Mouse (Mus musculus) adrenal gland (tissue): ENCODE measurements around the gene Ctrb1.

Experiments
- intact Hi-C: fragments of 180-260 bp; cut with DNase I; formaldehyde crosslinking; loops from one replicate; pipeline ENCODE4 v1.15.1; 2025
- long read RNA-seq, 2 experiments: library from polyadenylated mRNA; unstranded; transcript quantifications; one replicate each; pipeline ENCODE4 v2.0.0; 2020; ENCODE audit warnings: borderline replicate concordance in 1 of 2; ENCODE audit not compliant: insufficient replicate concordance in 1 of 2

Ctrb1 gene
- long read RNA-seq, experiment 1 = 0 reads
- long read RNA-seq, experiment 2 = 0 reads

DNA sequence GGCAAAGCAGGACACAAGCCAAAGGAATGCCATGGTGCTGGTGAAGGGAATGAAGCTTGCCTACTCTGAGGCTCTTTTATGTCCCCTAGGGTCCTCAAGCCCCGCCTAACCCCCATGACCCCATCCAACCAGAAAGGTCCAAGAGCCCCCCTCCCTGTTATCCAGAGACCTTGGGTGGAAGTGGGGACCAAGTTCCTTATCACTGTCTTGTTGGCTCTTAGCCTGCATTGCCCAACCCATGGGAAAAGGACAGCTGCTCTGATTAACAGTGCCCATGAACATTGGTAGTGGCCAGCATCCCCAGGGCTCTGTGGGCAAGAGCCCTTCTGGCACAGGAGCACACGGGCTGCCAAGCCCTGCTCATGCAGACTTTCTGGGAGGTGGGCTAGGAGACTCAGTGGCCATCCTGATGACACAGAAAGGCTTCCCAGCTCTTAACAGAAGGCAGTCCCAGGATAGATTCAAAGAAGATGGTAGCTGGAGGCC, at the start of gene Ctrb1:
Ctrb1 (minus strand) TSS at position 51 of the 486 bp plus-strand sequence.
- intact Hi-C loops = no loop called here

DNA sequence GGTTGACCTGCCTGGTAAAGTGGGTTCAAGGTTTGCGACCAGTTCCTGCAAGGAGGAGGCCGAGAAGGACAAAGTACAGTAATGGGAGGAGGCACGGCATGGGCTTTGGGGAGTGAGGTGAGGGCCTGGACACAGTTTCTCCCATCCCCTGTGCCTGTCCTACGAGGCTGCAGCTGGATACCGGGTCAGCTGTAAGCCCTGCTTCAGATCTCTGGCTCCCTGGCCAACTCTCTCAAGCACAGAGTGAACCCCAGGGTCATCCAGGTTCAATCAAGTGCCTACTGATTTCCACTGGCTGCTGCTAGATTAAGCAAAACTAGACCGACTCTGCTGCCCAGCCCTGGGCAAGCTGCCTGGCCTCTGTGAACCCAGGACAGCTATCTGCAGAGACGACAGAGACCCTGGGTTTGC, 49.5 kb upstream of the Ctrb1 start:
- intact Hi-C loops = loop anchor here (5.0 kb wide), 1 partner anchor 47 kb away; no protein-coding TSS in a partner anchor

DNA sequence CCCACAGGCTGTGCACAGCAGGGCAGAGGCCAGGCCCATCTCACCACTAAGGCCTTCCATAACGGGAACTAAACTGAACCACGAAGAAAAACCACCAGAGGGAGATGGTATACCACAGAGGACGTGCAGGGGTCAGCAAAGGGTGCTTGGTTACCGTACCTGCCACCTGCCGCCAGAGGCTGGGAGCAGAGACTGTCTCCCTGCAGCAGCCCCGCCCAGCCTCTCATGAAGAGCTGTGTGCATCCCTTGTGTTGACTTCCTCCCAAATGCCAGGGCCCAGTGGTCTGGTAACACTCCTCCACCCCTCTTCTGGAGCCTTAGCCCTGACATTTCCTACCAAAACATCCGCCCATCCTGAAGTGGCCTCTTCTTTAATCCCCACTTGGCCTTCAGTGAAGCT, 48.8 kb upstream of the Ctrb1 start:
- intact Hi-C loops = loop anchor here (5.0 kb wide), 1 partner anchor 48 kb away; no protein-coding TSS in a partner anchor

DNA sequence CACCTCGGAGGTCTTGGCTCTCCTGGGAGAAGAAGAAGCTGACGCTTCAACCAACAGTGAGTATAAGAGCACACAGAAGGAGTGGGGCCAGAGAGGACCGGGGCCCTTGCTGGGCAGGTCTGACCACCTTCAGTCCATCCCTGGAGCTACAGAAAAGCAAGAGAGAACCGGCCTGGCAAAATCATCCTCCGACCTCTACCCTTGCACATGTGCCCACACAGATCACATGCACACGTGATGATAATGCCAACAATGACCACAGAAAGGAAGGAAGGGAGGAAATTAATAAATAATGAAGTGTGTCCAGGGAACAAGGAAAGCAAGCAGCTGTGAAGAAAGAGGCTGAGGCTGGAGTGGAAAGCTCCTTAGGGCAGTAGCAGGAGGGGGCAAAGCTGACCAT, 48.1 kb upstream of the Ctrb1 start:
- intact Hi-C loops = no loop called here

DNA sequence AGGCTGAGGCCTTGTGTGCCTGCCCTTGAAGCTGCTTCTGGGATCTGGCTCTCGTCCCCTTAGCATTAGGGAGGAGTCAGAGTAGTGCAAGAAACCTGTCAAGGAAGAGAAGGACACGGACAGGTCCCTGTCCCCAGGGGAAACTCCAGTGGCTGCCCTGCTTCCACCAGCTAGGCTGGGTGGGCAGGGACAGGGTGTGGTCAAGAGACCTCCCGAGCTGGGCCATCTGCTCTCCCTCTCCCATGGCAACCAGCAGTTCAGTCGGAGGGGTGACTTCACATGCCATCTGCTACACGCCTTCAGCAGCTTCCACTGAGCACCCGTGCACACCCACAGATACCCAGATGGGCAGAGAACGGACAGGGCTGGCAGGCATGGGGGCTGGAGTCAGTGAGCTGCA, 45.5 kb upstream of the Ctrb1 start:
- intact Hi-C loops = no loop called here

DNA sequence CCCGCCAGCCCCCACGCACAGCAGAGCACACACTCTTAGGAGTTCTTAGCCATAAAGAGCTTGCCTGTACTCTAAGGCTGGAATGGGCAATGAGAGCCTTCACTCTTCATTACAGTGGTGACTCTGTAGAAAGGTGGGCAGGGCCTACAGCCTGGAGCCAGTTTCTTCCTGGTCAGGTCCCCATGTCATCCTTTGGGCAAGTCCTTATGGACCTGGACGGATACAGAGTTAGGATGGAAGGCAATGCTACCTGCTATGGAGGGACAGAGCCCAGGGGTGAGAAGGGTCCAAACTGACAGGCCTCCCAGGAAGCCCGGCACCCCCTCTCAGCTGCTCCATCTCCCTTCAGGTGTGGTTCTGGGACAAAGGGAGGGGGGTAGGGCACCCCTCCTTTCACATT, 45.0 kb upstream of the Ctrb1 start:
- intact Hi-C loops = no loop called here

DNA sequence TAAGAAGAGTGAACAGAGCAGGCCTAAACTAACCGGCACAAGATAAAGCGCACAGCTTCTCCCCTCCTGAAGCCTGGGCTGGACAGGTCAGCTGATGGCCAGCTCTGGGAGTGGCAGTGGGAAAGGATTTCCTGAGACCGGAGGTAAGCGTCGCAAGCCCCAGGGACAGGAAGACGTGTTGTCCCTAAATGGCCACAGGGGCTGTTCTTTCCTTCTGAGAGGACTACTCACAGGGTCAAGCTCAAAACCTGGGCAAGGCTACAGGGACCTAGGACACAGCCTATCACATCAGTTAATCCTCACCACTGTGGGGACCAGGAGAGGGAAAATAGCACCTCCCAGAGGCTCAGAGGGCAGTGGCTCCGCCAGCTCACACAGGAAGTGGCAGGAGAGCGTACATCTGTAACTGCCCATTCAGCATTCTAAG, 44.5 kb upstream of the Ctrb1 start:
- intact Hi-C loops = no loop called here

DNA sequence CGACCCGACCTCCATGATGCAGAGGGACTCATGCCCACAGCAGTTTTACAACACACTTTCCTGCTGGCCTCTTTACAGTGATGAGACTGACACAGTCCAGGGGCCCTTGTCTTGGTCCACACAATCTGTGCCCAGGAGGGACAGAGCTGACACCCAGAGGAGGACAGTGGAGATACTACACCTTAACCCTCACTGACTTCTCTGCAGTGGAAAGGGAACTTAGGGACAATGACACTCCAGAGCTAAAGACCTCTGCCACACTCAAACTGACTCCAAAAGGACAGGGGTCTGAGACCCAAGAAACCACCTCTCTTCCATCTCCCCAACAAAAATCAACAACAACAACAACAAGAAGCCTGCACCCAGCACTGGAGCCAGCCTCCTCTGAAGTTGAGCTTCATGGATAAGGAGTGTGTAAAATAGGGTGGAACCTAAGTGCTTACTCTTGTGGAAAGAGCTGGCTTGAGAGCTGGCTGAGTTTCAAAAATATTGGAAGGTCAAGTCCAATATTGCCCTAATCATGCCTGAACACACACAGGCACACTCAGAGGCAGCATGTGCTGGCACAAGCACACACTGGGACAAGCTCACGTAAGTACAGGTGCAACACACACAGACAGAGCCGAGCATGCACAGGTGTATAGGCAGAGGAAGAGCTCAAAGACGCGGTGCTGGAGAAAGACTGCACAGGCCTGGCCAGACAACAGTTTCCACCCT, 43.6 kb upstream of the Ctrb1 start:
- intact Hi-C loops = no loop called here

DNA sequence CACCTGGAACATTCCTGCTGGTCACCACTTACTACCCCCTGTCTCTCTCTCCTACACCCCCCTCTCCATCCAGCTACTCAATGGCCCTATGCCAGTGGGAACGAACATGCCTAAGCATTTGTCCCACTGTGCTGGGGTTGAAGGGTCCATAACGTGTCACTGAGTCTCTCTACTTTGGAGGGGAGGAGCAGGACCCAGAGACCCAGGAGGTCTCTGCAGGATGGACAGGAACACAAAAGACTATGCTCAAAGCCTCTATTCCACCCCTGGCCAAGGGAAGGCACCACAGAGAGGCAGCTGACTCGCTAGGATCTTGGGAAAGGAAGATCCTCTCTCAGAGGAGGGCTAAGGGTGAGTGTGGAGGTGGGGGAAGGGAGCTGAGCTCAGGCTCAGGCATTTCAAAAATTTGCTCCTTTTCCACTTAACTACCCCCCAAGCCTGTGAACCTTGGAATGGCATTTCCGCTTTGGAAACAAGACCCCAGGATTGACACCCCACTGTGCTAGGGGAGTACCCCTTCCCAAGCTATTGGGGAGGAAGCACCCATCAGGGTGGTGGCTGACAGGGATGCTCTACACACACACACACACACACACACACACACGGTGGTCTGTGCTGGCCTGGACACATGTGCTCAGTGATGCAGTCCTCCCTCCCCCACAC, 42.9 kb upstream of the Ctrb1 start:
- intact Hi-C loops = no loop called here

DNA sequence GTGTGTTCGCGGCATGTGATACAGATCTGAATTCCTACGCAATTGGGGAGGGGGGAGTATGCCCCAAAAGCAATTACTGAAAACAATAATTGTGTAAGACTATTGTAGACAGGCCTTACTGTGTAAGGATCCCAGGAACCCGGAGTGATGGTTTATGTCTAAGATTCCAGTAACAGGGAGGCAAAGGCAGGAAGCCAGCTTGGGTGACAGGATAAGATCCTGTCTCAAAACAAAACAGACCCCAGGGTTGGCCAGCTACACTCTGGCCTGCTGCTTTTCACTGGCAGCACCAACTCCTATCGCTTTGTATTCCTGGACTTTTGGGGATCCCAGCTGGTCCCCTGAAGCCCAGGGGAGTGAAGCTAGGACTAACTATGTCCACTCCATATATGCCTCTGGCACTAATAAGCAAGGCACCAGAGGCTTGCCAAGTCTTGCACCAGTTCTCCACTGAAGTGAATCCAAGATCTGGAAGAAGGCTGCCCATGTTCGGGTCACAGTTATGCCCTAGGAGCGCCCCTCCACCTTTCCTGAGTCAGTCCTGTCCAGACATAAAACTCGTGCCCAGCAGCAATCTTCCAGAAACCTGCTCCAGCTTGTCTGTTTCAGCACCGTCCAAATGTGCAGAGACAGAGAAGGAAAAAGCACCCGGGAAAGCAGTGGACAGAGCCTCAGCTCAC, 41.7 kb upstream of the Ctrb1 start:
- intact Hi-C loops = no loop called here

DNA sequence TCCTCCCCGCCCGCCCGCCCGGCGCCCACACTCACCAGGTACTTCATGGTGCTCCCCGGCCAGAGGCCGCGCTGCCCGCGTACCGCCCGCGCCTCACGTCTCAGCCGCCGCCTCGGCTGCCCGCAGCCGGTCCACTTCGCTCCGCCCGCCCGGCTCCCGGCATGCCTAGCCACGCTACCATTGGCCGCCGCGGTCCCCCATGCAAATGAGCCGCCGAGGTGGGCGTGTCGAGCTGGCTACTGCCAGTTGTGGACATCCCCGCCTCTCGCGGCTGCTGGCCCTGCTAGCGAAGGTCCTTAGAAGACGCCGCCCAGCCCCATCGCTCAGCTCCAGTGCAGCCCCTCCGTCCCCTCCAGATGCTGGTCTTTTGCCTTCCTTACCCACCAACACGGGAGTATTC, 41.2 kb upstream of the Ctrb1 start:
- intact Hi-C loops = no loop called here

DNA sequence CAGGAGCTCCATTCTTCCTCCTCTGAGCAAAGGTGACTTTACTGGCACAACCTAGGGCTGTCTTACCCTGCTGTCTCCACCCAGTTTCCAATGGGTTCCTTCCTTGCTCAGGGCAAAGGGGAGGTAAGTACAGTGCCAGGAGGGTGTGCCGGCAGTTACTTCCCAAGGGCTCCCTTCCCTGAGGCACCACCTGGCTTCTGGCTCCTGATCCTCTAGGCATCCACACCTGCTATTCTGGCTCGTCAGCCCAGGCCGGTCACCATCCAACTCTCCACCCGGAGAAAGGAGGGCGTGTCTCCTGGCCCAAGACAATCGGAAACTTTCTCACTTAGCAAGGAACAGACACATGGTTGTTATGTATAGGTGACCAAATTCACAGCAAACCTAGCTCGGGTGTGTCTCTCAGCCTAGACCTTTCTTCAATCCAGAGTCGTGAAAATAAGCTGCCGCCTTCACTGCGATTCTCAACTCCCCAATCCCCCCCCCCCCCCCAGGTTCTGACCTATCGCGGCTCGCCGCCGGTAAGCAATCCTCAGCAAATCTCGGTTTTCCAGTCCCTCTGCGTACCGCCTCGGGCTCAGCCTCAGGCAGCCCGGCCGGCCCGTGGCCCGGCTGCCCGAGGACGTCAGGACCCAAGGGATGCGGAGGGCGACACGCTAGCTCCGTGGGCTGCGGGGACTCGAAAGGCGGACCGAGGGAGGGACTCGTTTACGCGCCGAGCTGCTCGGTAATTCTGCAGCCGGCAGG, 40.6 kb upstream of the Ctrb1 start:
- intact Hi-C loops = no loop called here

DNA sequence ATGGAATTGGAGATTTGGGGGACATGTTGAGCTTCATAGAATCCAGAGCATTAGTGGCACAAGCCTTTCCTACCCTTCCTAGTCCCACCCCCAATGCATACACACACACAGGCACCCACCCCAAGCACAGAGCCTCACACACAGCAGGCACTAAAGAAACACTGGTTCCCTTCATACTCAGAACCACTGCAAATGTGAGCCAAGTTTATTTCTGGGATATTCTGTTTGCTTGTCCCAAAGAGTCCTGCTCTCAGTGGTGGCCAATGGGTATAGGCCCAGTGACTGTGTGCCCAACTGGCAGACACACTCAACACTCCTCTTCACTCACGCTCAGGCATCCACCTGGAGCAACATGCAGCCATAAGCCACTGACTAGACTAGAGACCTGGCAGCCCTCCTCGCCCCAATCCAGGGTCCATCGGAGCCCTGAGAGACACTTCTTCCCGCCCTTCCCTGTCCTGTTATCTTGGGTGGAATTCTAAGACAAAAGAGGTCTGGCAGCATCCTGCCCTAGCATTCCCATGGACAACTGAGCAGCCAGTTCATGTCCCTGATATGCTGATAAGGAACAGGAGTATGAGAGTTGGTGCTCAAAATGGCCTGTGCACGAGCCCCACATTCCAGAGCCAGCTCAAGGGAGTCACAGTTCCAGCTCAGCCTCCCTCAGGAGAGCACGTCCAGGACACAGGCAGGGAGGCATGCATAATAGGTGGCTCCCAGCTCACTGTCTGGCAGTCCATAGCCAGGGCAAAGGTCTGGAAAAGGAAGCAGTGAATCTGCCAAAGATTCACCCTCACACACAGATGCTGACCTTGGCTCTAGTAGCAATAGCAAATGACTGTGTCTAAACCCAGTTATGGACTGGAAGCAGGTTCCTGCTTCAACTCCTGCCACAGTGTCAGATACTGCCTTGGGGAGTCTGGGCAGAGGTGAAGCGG, 38.7 kb upstream of the Ctrb1 start:
- intact Hi-C loops = loop anchor here (5.0 kb wide), 1 partner anchor 58 kb away; no protein-coding TSS in a partner anchor

DNA sequence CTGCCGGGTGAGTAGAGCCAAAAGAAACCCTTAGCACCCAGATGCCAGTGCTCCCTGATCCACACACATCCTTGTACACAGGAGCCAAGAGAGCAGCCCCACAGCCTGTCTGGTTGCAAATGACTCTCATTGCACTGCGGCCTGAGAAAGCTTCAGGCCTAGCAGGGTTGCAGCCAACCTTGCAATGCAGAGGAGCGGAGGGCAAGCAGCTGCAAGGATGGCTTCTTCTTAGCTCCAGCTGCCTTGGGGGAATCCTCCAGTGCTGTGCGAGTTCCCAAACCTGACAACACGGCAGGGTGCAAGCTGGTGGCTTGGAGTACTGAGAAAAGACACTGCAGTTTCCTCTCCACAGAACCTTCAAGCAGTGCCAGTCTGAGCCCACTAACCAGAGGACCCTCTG, 37.7 kb upstream of the Ctrb1 start:
- intact Hi-C loops = loop anchor here (5.0 kb wide), 1 partner anchor 59 kb away; no protein-coding TSS in a partner anchor

DNA sequence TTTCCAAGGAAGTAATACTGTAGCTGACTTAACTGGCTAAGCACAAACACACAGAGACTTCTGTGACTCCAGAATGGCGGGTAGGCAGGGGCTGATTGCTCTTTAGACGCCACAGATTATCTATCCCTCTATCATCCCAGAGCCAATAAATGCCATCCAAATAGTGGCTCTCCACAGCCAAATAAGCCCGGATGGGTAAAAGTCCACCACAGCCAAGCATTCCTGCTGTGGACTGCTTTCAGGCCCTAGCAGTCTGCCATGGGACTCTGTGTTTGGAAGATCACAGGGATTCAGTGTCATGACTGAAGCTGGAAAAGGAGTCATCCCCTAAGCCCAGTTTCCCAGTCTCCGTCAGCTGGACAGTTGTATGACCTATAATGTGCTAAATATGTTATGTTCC, 36.7 kb upstream of the Ctrb1 start:
- intact Hi-C loops = loop anchor here (5.0 kb wide), 1 partner anchor 60 kb away; no protein-coding TSS in a partner anchor

DNA sequence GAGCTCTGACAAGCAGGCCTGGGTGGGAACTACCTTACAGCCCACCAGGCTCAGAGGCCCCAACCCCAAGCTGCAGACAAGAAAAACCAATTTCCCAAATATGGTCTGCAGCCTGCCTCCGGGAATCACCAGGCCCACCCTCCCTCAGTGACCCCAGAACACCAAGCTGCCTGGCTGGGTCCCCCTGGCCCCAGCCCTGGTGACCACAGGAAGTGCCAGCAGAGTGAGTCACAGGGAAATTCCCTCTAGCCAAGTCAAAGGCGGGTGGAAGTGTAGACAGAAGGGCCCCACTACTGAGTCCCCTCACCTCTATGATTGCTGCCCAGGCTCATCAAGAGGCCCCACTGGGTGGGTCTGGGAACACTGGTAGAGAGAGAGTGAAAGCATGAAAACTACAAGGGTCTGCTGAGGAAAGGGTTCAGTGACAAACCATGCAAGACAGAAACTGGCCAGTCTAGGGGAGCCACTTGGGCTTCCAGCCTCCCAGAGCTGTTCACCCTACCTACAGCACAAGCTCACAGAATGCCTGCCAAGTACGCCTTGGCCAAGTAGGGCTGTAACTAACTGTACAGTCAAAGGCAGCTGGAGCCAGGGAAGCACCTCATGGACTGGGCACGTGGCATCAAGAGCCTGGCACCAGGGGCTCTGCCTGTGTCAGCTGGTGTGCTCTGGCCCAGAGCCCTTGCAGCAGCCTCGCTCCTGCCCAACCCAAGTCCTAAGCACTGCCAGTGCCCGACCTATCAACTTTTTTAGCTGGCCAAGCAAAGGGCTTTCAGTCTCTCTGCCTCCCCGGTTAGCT, 35.5 kb upstream of the Ctrb1 start:
- intact Hi-C loops = loop anchor here (5.0 kb wide), 1 partner anchor 61 kb away; no protein-coding TSS in a partner anchor

DNA sequence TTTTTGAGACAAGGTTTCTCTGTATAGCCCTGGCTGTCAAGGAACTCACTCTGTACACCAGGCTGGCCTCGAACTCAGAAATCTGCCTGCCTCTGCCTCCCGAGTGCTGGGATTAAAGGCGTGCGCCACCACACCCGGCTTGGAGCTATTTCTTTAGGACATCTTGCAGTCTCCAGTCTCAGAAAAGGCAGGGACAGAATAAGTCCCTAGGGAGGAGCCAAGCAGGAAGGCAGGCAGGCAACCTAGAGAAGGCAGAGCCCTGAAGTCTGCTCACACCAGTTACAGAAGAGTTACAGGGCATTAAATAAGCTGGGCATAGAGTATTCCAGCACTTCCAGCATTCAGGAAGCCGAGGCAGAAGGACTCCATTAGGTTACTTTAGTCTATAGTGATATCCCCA, 34.5 kb upstream of the Ctrb1 start:
- intact Hi-C loops = loop anchor here (5.0 kb wide), 1 partner anchor 62 kb away; no protein-coding TSS in a partner anchor

DNA sequence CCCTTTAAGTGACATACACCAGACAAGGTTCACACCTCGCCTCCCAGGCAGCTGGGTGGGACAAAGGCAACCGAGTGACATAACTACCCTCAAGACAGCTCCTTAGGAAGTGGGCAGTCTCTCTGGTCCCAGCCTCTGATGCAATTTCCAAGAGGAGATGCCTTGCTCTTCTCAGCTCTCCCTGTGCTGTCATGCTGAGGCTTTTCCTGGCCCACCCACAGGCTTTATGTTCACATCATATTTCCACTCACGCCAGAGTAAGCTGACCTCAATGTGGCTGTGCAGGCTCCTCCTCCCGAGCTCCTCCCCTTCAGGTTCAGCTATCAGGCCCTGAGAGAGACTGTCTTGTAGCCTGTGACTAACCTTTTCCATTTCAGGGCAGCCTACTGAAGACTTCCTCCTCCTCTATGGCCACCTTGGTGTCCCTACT, 29.3 kb upstream of the Ctrb1 start:
- intact Hi-C loops = no loop called here

DNA sequence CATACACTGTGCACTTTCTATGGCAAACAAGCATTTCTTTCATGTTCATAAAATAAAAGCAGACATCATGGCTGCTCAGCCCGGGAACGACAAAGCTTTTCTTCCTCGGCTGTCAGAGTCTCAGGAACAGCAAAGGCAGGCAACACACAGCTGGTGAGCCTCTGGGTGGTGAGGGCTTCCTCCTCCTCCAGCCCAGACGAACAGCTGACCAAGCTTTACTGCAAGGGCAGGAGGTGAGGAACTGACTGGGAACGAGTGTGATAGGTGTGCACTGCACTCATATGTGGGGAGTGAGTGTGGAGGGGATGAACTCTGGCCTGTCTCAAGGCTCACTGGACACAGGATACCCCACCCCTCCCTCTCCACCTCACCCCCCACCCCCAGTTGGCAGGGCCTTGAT, 28.1 kb upstream of the Ctrb1 start:
- intact Hi-C loops = no loop called here
